Mouse (Mus musculus) kidney, adult 11 months (tissue): ENCODE measurements around the gene Rbms2.
A peak's percentile ranks its signal among the peaks of the same experiment; 100 is the strongest.
"Not testable (repeated sequence)": the region's sequence is repeated elsewhere in the genome, so short reads cannot be mapped to it uniquely, and the experiment has no call there.

Experiments
- DNase-seq: peaks from one replicate; pipeline ENCODE4 v3.0.0; 2022

Gene Rbms2

DNA sequence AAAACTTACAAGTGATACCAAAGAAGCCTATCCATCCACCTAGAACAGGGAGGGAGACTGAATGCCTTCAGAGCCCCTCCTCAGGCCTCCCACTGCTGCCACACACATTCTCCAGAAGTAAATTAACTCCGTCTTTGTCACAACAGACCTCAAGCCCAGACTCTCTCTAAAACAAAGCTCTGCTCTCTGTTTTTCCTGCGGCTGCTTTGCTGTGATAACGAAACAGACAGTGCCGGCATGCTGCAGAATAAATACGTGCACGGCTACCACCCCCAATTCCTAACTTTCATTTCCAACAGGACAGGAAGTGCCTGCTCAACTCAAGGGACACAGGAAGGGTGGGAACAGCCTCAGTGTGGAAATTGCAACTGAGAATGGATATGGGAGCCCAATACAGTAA lies at the start of gene Rbms2:
TSS of gene Rbms2 (minus strand) at position 309 of the 400 bp plus-strand sequence.
- DNase-seq, result peak; percentile 48

DNA sequence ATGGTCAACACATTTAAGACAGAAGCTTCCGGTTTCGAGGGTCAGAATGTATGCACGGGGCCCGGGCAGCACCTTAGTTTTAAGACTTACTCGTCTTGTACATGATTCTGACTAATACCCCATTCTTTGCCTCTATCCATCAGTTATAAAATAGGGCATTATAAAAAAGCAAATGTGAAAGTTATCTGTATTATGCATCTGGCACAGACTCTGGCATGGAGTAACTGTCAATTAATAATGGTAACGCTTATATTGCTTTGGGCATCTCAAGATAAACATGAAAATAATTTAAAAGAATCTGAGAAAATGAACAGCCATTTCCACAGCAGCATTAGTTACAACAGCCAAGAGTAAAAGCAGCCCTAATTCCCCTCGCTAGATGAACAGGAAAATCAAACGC lies 47.9 kb upstream of the Rbms2 start:
- DNase-seq, result no peak

DNA sequence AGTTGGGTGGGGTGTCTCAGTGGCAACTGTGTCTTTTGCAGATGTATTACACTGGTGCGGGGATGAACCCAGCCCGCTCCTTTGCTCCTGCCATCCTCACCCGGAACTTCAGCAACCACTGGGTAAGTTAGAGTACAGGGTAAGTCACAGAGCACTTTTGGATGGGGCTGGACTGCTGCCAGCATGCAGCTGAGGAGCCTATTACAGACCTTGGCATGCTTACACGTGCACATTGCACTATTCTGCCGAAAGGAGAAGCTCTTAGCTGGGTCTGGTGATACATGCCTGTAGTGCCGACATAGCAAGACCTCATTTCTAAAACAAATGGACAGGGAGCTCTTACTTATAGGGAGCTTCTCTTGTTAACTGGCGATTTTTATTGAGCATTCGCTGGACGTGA lies 47.5 kb upstream of the Rbms2 start:
- no peak for DNase-seq

DNA sequence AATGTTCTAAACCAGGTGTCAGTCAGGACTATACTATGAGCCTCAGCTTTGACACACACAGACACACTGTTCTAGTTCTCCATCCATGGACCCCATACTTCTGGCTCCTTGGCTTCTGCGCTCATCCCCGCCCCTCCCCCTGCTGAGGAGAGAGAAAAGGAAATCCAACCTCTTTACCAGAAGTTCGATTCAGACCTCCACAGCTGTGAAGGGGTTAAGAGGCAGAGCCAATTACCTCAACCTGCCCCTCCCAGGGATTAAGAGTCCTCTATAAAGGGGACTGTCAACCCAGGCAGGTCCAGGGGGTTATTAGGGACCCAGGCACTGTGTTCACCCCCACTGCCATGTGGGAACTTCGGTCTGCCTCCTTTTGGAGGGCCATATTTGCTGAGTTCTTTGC lies 45.4 kb upstream of the Rbms2 start, which contains the start of gene Mip:
TSS of gene Mip (plus strand) at position 301 of the 400 bp plus-strand sequence.
- no peak for DNase-seq

DNA sequence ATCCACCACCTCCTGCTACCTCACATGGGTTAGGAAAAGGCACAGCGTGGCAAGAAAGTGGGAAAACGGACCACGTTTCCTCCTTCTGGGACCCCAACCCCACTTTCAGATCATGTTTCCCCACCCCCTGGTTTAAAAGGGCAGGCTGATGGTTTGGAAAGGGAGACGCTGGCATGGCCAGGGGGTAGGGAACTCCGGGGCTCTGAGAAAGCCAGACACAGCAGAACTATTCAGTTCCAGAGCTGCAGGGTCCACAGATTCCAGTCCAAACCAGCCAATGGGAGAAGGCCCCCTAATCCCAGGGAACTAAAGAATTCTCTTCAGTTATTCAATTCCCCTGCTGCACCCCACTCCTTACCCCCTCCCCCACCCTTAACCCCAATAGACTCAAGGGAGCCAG lies 45.0 kb upstream of the Rbms2 start:
- DNase-seq, result no peak

DNA sequence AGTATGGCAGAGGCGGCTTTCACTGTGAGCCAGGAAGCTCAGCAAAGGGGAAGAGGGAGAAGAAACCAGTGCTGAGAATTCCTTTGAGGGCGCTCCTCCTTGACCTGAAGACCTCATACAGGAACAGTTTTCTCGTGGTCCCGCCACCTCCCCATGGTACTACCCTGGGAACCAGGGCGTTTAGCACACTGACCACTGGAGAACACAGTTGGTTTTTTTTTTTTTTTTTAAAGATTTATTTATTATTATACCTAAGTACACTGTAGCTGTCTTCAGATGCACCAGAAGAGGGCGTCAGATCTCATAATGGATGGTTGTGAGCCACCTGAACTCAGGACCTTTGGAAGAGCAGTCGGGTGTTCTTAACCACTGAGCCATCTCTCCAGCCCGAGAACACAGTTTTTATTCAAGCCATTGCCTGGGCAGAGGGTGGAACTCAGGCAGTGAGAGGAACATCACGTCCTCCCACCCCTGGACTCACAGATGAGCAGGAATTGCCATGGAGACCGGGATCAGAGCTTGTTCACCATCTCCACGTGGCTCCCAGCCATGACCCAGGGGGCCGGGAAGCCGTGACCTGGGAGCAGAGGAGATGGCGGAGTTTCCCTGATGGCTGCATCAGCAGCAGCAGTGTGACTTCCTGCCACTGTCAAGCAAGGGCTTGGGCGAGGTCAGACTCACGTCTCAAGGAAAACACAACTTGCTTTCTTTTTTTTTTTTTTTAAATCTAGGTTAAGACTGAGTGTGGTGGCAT lies 41.6 kb upstream of the Rbms2 start:
- DNase-seq, result no peak

DNA sequence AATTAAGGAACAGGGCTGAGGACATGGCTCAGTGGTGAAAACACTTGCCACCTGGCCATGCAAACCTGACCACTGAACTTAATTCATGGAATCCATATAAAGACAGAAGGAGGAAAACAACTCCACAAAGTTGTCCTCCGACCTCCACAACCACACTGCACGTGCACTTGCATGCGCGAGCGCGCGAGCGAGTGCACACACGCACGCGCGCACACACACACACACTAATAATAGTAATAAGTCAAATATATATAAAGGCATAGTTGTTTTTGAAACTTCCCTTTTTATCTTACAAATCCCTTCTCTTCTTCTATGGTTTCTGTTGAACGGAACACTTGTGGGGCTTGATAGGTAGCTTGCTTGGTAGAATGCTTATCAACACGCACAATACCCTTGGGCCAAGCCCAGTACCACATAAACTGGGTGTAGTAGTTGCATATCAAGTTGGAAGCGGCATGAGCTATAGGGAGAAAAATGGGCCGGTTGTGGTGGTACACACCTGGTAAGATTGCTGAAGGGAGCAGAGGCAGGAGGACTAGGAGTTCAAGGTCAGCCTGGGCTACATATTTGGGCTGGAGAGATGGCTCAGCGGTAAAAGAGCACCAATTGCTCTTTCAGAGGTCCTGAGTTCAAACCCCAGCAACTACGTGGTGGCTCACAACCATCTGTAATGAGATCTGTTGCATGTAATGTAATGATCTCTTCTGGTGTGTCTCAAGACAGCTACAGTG lies 38.5 kb upstream of the Rbms2 start:
- DNase-seq, result no peak

DNA sequence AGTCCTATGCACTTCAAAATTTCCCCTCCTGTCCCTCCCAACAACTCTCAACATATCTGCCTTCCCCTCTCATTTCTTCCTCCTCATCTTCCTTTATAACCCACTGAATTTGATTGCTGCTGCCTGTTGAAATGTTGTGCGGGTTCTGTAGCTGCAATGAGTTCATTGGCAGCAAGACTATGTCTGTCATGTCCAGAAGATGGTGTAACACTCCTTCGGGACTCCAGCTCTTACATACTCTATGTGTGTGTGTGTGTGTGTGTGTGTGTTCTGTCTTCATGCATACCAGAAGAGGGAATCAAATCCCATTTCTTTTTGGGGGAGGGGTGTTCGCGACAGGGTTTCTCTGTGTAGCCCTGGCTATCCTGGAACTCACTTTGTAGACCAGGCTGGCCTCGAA lies 34.9 kb upstream of the Rbms2 start:
- no peak for DNase-seq

DNA sequence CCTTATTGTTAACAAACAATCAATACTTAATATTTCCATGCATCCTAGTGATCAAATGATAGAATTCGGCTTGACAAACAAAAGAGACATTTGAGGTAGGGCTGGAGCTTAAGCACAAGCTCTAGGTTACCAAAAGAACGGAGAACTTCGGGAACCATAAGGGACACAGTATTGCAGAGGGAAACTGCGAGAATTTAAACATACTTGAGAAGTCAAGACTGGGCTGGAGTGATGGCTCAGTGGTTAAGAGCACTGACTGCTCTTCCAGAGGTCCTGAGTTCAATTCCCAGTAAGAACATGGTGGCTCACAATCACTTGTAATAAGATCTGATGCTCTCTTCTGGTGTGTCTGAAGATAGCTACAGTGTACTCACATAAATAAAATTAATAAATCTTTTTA lies 34.0 kb upstream of the Rbms2 start:
- not testable (repeated sequence) for DNase-seq

DNA sequence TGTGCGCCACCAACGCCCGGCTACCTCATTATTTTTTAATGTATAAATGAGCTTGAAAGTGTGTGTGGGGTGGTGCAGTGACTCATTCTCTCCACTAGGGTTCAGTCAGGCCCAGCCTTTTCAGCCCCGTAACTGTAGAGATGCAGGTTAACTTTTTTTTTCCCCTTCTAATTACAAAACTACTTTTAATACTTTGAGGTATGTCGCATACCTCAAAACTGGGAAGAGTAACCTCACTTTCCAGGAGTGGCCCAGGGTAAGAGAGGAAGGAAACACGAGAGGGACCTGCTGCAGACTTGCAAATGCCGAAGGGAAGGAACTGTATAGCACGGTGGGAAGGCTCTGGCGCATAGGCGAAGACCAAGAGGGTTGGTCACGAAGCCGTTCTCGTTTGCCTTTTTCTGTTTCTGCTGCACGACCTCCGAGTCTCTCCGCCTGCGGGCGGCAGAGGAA lies 32.8 kb upstream of the Rbms2 start:
- peak; percentile 67 for DNase-seq

DNA sequence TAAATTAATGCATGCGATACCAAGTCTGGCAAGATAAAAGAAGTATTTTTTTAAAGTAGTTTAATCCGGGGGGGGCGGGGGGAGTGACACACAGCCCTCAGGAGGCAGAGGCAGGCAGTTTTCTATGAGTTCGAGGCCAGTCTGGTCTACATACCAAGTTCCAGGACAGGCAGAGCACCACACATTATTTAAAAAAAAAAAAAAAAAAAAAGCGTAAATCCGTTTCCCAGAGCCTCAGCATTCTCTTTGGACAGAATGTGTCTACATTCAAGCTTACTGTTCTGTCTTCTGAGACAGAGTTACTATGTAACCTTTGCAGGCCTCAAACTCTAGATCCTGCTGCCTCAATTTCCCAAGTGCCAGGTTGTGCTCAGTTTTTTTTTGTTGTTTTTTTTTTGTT lies 32.1 kb upstream of the Rbms2 start:
- no peak for DNase-seq

DNA sequence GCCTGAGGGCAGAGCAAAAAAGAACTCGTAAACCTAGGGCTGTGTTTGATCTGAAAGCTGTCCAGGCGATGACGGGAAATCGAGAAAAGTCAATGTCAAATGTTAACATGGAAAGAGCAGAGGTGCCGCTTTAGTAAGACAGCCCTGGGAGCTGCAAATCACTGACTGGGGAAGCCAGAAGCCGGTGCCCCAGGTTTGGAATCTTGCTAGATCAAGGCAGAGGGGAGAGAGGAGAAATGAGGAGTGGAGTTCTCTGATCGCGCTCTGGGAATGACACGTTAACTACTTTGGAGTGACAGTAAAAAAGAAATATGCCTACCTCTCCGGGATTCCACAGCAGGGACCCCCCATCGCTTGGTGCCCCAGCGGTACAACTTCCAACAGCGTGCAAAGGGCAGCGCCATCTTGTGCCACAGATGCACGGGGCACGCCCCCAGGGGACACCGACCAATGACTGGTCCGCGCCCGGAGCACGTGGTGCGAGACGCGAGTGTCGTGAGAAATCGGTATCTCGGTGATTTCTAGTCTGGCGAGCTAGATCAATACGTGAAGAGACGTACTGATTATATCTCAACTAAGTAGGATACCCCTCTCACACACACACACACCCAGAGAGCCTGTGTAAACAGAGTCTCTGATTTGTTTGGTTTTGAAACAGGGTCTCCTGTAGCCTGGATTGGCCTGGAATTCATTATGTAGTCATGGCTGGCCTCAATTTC lies 31.5 kb upstream of the Rbms2 start, which contains the start of gene Spryd4:
TSS of gene Spryd4 (minus strand) at position 418 of the 719 bp plus-strand sequence.
- peak; percentile 88 for DNase-seq

DNA sequence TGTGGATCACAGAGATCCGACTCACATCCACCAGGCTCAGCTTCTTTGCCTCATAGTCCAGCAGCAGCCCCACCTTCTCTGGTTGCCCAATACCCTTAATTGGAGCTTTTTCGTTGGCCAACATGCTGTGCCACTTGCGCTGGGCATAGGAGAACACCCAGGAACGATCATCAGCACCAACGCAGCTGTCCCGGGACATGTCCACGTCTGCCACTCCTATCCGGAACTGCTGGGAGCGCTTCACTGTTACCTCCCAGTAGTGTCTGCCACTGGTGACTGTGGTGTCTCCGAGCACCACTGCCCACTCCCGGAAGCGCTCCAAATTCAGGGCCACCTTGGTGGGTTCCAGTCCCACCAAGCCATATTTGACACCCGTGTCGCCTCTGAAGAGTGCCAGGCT lies 30.9 kb upstream of the Rbms2 start:
- no peak for DNase-seq

DNA sequence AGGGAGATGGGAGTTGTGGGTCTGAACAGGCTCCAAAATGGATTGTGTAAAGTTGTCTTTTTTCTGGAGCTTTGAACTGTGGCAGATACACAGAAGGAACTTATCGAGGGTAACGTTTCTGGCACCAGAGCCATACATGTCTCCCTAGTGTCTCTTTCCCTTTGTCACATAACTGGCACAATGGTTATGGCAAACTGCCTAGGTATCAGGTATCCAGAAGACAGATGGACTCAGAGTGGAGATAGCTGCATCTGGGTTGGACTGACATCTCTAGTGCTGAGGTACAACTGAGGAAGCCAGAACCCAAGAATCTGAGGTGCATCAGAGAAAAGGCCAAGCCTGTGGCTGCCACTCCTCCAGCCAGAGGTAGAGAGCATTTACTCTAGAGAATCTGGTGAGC lies 30.0 kb upstream of the Rbms2 start:
- DNase-seq, result no peak

DNA sequence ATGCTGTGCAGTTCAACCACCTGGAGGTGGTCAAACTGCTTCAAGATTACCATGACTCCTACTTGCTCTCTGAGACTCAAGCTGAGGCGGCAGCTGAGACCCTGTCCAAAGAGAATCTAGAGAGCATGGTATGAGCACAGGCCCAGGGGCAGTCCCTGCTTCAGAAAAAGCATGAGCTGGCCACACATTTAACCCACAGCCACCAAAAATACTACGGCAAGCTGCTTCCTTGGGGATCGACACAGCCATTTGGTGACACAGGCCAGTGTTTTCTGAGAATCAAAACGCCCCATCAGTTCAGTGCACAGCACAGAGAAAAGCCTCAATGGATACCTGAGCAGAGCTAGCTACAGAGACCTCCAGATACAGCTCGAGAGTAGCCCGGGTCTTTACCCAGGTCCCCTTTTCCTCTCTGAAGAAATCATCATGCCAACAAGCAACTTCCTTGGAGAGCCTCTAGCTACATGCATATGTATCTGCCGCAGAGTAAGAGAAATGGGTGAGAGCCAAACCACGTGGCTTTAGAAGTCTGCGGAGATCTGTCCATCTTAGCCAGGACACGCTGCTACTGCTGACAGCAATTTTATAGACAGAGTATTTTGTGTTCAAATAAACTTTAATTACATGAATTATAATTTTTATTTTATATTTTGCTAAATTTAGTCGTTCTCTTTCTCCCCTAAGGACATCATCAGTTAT lies 29.4 kb upstream of the Rbms2 start:
- DNase-seq, result no peak

DNA sequence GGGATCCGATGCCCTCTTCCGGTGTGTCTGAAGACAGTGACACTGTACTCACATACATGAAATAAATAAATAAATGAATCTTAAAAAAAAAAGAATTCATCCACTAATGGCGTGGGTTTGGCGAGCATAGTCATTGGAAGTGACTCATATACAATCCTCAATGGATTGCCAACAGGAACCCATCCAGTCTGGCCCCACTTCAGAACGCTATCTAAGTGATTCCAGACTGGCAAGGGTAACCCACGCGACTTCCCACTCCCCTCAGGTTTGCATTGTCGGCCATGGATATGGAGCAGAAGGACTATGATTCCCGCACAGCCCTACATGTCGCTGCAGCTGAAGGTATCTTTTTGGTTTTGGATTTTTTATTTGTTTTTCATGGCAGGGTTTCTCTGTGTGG lies 28.2 kb upstream of the Rbms2 start:
- no peak for DNase-seq

DNA sequence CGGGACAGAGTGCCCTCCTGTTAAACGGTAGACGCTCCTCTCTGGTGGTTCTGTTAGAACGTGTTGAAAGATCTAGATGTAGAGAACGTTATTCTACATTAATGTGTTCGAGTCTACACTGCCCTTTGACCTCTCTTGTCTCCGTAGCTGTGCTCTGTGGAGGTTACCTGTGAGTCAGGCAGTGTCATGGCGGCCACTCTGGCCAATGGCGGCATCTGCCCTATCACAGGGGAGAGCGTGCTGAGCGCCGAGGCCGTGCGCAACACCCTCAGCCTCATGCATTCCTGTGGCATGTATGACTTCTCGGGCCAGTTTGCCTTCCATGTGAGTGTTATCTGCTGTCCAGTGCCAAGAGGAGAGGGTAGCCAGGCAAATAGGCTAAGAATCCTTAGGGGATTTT lies 24.8 kb upstream of the Rbms2 start:
- DNase-seq, result no peak

DNA sequence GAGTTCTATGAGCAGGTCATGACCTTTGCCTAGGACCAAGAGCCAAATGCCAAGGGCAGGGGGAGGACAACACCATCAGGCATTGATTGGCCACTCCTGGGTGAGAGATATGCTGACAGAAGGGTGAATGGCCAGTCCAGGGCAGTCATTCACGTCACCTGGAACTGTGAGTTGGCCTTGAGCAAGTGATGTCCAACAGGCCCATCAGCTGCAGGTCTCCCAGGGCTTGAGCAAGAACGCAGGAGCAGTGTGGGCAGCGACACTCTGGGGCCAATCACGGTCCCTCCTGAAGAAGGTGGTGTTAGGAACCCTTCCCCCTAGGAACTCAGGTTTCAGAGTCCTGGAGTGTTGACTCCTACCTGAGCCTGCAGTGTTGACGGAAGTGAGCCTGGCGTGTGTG lies 21.8 kb upstream of the Rbms2 start:
- no peak for DNase-seq

DNA sequence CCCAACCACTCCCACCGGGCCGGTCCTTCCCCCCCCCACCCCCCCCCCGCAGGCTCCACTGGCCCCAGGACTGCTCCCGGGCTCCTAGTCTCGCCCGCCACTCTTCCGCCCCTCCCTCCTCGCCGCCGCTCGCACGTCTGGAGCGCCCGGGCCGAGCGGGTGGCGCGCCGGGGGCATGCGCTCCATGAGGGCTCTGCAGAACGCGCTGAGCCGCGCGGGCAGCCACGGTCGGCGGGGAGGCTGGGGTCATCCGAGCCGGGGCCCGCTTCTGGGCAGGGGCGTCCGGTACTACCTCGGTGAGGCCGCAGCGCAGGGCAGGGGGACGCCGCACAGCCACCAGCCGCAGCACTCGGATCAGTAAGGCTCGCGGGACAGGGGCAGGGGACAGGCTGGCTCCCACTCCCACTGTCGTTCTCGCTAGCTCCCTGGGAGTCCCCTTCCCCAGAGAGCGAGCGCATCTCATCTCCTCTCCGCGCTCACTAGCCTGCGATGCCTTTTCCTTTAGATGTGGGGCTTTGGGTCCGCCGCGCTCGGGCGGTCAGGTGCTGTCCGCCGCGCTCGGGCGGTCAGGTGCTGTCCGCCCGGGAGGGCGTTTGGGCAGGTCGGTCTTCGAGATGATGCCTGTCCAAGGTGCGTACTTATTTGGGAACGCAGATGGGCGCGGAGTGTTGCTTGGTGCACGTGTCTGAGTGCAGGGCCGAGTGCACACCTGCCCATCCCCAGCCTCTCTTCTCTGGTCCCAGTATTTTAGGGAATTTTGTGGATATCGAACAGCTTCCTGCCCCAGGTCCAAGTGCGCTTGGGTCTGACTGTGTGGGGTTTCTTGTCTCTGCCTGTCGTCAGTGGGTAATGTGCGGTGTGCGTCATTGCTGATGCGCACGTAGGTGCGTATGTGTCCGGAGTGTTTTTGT lies 14.7 kb upstream of the Rbms2 start:
- DNase-seq, result no peak

DNA sequence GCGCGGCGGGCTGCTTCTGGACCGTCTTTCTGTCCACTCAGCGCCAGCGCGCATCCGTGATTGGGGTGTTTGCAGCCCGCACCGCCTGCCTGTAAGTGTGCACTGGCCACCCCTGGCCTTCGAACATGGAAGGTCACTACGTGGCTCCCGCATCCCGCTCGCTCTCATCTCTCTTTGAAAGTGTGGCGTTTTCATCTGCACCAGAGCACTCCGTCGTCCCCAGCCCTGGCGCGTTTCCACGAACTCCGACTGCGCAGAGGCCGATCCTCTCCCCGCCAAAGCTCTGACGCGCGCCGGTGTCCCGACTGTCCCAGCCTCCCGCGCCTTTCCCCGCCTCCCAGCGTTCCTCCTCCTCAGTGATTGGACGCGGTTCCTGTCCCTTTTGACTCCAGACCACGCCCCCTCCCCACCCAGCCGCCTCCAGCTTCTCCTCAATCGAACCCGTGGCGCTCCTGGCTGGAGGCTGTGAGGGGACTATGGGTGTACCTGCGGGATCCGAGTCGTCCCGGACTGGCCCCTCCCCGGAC lies 14.0 kb upstream of the Rbms2 start, which contains the start of gene Gls2:
TSS of gene Gls2 (plus strand) at position 434 of the 527 bp plus-strand sequence.
- DNase-seq, result peak; percentile 94

DNA sequence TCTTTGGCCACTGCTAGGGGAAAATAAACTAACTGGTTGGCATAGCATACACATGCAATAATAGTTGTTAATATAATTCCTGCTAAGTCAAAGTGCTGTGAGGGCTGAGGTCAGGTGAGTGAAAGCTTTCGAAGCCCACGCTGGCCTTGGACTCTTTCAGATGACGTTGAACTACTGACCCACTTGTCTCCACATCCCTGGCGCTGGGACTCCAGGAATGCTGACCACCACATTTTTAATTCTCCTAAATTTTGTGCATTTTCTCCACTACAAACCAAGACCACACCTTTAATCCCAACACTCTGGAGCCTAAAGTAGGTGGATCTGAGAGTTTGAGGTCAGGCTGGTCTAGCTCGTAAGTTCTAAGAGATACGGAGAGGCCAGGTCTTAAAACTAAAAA lies 13.0 kb upstream of the Rbms2 start:
- no peak for DNase-seq
